Mouse (Mus musculus): Measurements from ENCODE around the gene Prap1. TPM values are rescaled to one million over a fixed set of nuclear protein-coding genes. Genes with fewer than 3 reads are reported as not detected.

The Prap1 gene
- total RNA-seq, 2 experiments from 2014 or later: not detected

DNA sequence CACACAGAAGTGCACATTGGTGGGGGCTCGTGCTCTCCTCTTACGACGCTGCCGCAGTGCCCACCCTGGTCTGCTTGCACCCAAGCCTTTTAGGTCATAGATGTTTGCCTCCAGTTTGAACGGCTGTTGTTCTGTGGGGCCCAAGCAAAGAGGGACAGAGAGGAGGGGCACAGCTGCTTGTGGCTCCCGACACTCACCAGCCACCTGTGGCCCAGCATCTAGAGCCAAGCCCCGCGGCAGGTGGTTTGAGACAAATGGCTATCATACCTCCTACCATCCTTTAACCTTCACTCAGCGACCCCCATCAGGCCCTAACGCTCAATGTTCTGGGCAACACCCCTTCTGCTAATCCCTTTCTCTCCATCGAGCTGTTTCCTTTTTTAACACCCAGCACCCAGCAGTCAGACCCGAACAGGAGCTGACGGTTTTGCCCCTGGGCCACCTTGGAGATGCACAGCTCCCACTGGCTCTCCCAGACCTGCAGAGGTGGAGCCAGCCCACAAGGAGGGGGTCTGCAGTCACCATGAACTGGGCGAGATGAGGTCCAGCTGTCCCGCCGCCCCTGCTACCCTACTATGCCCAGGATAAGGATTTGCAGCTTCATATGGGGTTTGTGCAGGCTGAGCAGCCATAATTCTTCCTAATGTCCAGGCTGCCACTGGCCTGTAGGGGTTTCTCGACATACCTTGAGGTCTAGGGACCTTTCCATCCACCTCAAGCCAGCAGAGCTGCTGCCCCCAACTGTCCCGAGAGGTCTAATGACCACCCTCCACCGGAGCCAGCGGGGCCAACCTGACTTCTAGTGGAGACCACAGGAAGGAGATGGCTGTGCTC is 11.6 kb upstream of the Prap1 start:
- DNase-seq (ENCODE audit: low spot score in 2 of 2): no peak

DNA sequence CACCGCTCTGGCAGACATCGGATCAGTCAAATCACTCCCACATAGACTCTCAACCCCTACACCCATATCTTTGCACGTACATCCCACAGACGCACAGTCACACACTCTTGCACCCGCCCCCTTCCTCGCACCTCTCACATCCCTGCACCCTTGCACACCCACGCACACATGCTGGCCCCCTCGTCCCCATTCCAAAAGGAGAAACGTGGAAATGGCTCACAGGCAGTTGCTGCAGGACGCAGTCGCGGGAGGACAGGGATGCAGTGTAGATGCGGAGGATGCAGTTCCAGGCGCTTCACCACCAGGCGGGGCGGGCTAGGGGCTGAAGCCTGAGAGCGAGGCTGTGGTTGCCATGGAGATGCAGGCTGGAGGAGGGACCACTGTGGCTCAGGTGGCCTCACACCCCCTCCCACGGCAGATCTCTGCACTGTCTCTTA is 10.9 kb upstream of the Prap1 start, which contains the start of gene Caly:
Gene Caly, minus strand, starts transcription at position 307 of the 437 bp plus-strand sequence.
- DNase-seq (ENCODE audit: low spot score in 2 of 2): no peak

DNA sequence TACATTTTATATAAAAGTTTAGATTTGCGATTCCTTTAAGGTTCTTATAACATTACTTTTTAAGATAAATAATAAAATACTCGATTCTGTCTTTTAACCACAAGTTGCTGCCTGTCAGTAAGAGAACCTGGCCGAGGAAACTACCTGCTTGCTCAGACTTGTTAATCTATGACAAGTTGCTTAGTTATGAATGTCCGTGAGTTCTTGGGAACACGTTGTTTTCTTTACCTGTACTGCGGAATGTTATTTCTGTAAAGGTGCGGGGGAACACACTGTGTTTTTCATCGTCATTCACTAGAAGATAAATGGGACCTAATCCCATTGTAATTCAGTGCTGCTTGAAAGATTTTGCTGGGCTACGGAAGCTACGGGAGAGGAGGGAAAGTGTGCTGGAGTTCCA is 2.6 kb upstream of the Prap1 start:
- no peak for DNase-seq (ENCODE audit: low spot score in 2 of 2)

DNA sequence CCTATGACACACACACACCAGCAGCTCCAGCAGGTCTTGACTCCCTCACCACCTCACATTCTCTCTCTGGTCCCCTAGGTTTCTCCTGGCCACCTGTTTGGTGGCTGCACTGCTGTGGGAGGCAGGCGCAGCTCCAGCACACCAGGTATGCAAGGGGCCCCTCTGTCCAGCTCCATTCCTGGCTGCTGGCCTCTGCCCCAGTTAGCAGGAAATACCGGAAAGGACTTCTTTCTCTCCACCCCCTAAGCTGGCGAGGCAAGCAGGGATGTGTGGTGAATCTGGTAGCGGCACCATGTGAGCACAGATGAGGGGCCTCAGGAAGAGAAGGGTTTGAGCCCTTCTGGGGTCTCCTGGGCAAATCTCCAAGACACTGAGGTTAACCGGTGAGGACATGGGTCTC is 1.8 kb downstream of the Prap1 start:
- no peak for DNase-seq (ENCODE audit: low spot score in 2 of 2)

DNA sequence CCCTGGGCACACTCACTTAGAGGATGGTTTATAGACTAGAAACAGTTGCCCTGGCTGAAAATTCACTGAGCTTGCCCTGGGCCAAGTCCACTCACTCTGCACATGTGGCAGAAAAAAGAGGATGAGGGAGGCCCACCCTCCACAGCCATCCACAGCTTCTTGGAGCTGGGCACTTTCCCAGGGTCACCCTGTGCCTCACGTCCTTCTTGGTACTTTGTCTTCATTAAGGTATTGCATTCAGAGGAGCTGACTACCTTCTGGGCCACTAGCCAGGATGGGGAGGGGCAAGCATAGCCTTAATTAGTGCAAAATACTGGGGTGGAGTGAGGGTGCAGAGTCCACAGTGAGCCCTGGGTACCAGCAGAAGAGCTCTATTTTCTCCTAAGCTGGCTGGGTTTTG is 2.4 kb downstream of the Prap1 start:
- no peak for DNase-seq (ENCODE audit: low spot score in 2 of 2)

DNA sequence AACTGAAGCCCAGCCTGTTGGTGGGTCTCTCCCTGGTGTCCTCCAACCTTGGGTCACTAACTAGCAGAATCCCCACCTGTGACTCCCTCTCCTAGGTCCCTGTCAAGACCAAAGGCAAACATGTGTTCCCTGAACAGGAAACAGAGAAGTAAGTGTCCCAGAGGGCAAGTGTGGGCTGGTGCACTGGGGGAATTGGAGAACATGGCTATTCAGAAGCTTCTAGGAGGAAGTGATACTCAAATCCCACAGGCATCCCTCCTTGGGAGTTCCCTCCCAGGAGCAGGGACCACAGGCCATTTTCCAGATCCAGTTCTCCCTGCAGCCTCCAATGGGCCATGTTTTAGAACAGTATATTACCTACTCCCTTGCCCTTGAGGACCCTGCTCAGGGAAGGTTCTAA is 2.9 kb downstream of the Prap1 start:
- no peak for DNase-seq (ENCODE audit: low spot score in 2 of 2)

DNA sequence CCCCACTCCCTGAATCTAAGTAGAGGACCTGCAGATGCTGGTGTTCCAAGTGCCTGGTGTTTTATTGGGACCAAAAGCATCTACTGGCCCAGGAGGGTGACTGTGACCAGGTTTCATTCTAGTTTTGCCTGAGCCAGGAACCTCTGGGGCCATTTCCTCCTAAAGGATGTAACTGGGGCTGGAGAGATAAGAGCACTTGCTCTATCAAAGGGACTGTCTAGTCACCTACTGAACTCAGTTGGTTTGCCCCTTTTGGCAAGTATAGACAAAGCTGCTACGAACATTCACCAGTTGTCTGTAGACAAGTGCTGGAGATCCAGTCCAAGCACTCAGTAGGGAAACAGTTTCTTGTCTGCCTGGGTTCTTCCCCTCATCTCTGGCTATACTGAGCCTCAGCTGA is 5.3 kb downstream of the Prap1 start:
- no peak for DNase-seq (ENCODE audit: low spot score in 2 of 2)

DNA sequence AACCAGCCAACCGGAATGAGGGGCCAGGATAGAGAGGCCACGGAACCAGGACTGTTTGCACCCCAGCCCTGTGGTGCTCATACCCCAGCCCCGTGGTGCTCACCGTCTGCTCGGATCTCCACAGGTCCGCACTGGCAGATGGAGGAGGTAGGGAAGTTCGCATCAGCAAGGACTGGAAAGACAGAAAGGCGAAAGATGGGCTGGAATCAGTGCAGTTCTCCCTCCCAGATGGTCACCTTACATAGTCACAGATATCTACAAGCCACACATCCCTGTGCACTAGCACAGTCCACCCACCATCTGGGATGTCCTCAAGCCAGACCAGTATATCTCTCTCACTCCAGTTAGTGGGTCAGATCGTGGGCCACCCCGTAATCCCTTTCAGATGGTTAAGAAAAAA is 8.3 kb downstream of the Prap1 start:
- DNase-seq (ENCODE audit: low spot score in 2 of 2): no peak

DNA sequence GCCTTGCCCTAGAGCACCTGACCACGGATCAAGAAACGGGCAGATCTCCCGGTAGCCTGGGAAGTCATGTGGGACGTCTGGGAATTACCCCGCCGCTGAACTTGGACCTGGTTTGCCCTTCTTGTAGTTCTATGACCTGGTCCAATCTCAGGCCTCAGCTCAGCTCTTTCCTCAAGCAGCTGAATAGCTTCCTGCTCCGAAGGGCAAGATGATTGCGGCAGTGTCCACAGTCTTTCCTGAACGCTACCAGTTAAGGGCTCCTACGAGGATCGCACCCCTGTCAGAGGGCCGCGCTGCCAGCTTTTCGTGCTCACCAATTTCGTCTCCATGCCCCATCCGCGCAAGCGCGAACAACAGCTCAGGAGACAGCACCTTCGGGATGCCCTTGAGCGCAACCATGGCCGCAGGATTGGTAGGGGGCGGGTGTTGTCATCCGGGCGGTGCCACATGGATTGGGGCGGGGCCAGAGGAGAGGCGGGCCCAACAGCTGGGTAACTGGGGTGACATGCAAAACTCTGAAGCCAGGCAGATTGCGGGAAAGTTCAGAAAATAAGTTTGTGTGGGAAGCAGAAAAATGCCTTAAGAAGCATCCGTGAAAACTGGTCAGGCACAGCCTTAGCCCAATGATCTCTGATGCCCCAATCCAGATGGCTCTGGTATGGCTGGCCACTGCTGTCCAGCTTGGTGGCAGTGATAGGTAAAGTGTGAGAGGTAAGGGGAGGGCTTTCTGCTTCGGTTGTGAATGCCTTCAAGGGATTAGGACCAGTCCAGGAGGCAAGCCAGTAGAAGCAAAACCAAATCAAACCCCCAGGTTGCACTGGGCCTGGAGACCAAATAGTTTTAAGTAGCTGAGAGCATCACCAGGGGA is 9.0 kb downstream of the Prap1 start, which contains the start of gene Fuom:
Gene Fuom, minus strand, starts transcription at position 449 of the 868 bp plus-strand sequence.
- peak; percentile 76 to 88 for DNase-seq (ENCODE audit: low spot score in 2 of 2)

DNA sequence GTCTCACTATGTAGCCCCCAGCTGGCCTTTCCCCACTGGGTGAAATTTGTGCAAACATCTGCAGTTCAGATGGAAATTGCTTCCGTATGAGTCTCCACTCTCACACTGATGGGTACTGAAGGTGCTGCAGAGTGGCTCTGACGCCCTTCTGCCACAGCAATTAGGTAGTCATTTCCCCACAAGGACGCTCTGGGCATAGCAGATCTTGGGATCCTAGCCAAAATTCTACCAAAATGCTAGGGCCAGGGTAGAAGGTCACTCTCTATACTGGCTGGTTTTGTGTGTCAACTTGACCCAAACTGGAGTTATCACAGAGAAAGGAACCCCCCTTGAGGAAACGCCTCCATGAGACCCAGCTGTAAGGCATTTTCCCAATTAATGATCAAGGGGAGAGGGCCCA is 10.8 kb downstream of the Prap1 start:
- DNase-seq (ENCODE audit: low spot score in 2 of 2): no peak

DNA sequence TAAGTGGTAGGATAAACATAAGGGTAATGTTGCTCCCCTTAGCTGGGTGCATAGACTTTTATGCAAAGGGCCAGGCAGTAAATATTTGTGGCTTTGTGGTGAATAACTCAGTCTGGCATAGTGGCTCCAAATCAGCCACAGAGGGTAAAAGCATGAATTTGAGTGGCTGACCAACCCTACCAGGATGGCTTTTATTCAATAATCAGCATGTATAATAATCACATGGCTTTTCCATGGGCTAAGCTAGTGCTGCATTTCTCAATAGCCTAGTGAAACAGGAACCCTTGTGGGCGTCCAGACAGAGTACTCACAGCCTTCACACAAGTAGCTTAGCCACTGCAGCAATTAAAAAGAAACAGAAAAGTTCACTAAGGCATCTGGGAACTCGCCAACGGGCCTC is 18.7 kb downstream of the Prap1 start:
- DNase-seq (ENCODE audit: low spot score in 2 of 2): no peak

DNA sequence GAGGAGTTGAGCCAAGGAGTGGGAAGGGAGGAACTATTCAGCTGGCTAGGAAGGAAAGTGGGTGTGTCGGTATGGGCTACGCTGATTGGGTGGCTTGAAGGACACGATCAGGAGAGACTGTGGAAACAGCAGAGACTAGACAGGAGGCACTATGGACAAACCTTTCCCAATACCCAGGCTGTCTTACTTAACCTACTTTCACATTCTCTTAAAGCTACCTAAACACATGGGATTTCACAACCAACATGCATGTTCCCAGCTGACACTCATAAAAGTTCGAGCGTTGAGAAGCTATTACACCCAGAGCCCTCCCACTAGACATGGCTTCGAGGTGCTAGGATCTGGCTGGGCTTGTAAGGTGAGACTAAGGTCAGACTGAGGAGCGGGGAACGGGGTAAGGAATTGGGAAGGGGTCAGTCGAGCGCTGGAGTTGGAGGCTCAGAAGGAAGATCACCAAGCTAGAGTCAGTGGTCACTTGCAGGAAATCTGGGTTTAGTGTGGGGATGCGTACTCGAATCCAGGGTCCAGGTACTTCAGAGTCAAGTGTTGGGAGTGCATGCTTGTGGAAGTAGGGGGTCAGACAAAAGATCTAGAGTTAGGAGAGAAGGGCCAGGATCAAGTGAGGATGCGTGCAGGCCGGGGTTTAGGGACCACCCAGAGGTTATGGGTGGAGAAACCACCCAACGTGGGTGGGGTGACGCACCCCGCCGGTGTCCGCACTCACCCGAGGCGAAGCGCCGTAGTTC is 22.6 kb downstream of the Prap1 start, which contains the start of gene Paox:
Gene Paox, plus strand, starts transcription at position 217 of the 746 bp plus-strand sequence.
- DNase-seq (ENCODE audit: low spot score in 2 of 2): no peak

DNA sequence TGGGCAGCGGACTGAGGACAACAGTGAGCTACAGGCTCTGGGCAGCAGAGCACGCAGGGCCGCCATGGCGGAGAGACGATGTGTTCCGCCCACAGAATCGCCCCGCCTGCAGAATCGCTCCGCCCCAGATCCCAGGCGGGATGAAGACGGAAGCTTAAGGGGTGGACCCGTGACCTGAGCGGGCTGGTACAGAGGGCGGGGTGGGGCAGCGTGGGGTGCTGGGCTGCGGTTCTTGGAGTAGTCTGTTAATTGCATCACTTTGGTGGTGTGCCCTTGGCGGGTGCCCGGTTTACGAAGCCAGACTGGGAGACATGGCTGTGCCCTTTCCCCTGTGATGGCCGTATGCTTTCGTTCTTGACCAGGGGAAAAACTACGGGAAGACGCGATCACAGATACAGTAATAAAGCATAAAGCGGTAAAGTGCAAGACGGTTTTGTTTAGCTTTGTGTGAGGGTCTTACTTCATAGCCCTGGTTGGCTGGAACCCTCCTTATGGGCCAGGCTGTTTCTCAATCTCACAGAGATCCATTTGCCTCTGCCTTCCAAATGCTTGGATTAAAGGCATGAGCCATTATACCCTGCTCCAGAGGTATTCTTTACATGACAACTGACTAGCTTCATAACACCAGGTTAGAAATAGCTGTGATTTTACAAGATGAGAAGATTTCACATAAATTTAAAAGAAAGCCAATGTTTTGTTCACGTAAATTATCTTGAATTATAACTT is 23.3 kb downstream of the Prap1 start, which contains the start of gene Echs1:
Gene Echs1, minus strand, starts transcription at position 148 of the 726 bp plus-strand sequence.
- DNase-seq (ENCODE audit: low spot score in 2 of 2): peak; percentile 77 to 90

DNA sequence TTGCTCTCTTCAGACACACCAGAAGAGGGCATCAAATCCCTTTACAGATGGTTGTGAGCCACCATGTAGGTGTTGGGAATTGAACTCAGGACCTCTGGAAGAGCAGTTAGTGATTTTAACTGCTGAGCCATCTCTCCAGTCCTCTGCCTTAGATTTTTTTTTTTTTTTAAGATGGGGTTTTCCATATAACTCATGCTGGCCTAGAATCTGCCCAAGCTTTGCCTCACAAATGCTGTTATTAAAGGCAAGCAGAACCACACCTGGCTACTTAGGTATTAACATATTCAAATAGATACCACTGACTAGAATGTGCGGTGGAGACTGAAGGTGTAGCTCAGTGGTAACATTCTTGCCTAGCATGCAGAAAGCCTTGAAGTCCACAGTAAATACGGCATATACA is 27.3 kb downstream of the Prap1 start:
- no peak for DNase-seq (ENCODE audit: low spot score in 2 of 2)

DNA sequence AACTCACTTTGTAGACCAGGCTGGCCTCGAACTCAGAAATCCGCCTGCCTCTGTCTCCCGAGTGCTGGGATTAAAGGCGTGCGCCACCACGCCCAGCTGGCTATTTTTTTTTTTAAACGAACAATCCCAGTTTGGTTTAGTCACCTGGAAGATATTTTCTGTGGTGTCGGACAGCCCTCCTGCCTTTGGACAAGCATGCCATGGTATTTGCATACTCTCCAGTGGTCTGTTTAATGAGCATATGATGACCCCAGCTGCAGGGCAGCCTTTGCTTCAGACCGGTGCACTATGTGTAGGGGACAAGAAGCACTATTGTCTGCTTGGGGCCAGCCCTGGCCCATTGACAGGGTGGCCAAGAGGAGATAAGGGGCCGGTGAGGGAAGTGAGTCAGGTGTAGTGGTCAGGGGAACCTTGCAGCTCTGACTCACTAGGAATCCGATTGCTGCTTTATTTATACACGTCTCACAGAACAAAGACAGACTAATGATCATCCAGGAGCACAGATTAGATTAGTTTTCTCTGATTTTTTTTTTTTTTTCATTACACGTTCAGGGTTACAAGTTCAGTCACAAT is 28.2 kb downstream of the Prap1 start:
- DNase-seq (ENCODE audit: low spot score in 2 of 2): no peak

DNA sequence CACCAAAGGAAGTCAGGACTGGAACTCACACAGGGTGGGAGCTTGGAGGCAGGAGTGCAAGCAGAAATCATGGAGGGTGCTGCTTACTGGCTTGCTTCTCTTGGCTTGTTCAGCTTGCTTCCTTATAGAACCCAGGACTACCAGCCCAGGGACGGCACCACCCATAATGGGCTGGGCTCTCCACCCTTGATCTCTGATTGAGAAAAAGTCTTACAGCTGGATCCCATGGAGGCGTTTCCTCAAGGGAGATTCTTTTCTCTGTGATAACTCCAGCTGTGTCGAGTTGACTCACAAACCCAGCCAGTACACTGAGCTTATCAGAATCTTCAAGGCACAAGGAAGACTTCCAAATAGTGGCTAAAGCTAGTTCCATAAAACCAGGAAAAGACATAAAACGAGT is 29.6 kb downstream of the Prap1 start:
- no peak for DNase-seq (ENCODE audit: low spot score in 2 of 2)

DNA sequence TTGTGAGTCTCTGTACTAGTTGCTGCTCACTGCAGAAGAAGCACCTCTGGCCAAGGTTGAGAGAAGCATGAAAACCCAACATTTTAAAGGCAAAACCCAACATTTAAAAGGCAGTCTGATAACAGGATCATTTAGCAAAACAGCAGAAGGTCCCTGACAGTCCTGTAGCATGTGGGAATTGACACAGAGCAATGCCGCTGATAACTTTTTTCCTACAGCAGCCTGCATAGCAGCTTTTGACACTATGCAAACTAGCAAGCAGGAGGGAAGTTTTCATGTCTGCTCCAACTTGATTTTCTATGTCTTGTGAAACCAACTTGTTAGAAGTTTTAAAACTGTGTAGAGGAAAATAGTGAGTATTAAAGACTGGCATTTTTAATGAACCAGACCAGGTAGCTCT is 31.2 kb downstream of the Prap1 start:
- DNase-seq (ENCODE audit: low spot score in 2 of 2): no peak

DNA sequence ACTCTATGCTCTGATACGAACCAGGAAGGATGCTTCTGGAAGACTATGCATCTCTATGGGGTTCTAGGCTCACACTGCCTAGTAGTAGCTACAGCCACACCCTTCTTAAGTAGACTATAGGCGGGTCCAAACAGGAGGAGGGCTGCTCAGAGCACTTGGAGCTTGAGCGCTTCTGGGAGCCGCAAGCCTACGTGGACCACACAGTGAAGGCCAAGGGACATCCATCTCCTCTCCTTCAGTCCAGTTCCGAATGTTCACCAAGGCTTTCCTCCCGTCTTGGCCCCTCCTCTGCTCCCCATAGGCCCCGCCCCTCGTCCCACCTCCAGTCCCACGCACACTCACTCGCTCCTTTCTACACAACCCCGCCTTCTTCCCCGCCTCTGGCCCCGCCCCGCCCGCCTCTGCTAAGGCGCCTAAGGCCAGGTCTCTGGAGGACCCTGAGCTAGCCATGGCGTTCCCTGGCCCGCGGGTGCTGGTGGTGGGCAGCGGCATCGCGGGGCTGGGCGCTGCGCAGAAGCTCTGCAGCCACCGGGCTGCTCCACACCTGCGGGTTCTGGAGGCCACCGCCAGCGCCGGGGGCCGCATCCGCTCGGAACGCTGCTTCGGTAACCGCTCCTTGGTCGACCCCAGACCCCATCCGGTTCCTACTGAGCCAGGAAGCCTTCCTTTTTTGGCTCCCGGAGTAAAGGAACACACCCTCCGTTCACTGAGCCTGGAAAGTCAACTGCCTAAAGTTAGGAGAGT is 32.3 kb downstream of the Prap1 start:
- DNase-seq (ENCODE audit: low spot score in 2 of 2): peak; percentile 76 to 89

DNA sequence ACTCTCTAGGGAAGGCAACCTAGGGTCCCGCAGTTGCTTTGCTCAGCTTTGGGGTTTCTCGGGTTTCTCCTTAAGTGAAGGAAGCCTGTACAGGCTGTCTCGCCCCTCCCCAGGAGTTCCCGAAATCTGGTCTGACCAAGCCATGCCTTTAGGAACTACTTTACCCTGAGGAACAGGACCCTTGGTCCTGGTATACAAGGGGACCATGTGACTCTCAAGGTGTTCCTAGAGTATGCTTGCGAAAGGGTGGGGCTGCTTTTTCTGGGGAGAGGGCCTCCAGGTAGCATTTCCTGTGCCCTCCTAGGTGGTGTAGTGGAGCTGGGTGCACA is 32.8 kb downstream of the Prap1 start:
- no peak for DNase-seq (ENCODE audit: low spot score in 2 of 2)

DNA sequence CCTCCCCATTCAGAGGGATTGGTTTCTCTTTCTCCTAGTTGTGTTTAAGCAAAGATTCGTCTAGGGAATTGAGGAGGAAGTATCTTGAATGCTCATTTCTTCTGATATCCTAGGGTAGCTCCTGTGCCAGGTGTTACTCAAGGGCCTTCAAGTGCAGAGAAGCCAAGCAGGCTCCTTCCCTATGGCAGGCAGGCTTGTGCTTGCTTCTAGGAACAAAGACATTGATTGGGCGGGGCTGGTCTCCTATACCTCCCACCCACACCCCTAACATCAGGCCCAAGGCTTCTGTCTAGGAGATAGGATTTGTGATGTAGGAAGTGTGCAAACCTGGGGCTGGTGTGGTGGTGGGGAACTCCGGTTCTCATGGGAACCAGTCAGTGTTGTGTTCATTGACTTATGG is 33.7 kb downstream of the Prap1 start:
- DNase-seq (ENCODE audit: low spot score in 2 of 2): no peak

Measured in adrenal gland, postnatal 4 days (tissue).